Mouse (Mus musculus) frontal cortex, postnatal 10 days (tissue): Measurements from ENCODE around the gene Rbm25.

Experiments used
- DNase-seq, 2 experiments: peaks; one replicate each; pipeline ENCODE4 v3.0.0; 2022; ENCODE audit warnings: low spot score in 2 of 2, mixed read lengths in 1 of 2

Rbm25 gene

GRCm38 (mm10) chr12:83726510-83727308, 95.7 kb downstream of the Rbm25 start:
- no peak for DNase-seq

GRCm38 (mm10) chr12:83732225-83732624, 101.2 kb downstream of the Rbm25 start:
- no peak for DNase-seq
